Mouse (Mus musculus) layer of hippocampus, postnatal 36 days (tissue): ENCODE measurements around the gene Olfr600. TPM values are rescaled to one million over a fixed set of nuclear protein-coding genes. Genes with fewer than 3 reads are reported as not detected.
"Not testable (repeated sequence)": the region's sequence is repeated elsewhere in the genome, so short reads cannot be mapped to it uniquely, and the experiment has no call there.

ENCODE experiments used
- DNase-seq, 2 experiments: peaks; one replicate each; pipeline ENCODE4 v3.0.0; 2022
- total RNA-seq, 2 experiments: library from RNA; stranded (reverse); gene quantifications; 2 replicates each; pipeline ENCODE4 v1.2.3; 2021

The Olfr600 gene
- total RNA-seq, result not detected

- DNase-seq, result no peak
These were observed at the start of gene Olfr600 for GRCm38 (mm10) chr7:103349569-103349968. Gene Olfr600, minus strand, starts transcription at chr7:103349669.

GRCm38 (mm10) chr7:103398981-103399380, 49.5 kb upstream of the Olfr600 start:
- no peak for DNase-seq

- no peak for DNase-seq
These were observed 48.3 kb upstream of the Olfr600 start for GRCm38 (mm10) chr7:103397758-103398157.

GRCm38 (mm10) chr7:103386077-103386476, 36.6 kb upstream of the Olfr600 start, which contains the start of gene Olfr603:
Gene Olfr603, minus strand, starts transcription at chr7:103386177.
- DNase-seq, result no peak

GRCm38 (mm10) chr7:103362555-103362954, 13.1 kb upstream of the Olfr600 start, which contains the start of gene Olfr601:
Gene Olfr601, minus strand, starts transcription at chr7:103362655.
- no peak for DNase-seq

DNA sequence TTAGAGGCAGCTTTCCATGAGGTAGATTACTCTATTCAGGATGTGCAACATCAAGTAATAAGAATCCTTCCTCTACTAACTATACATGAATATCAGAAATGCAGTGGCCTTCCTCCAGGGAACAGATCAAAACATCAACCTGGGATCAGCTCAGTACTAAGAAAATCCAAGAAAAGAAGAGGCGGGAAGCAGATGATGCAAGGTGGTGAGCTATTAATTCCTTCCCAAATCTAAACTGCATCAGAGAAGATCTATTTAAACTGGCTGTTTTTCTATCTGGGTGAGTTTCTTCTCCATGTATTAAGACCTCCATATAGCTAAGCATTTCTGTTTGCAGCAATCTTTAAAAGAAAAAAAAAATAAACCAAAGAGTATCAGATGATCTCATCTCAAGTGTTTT, 13.9 kb downstream of the Olfr600 start, which contains the start of gene Olfr599:
Gene Olfr599, plus strand, starts transcription at position 301 of the 400 bp plus-strand sequence.
- DNase-seq, result no peak

DNA sequence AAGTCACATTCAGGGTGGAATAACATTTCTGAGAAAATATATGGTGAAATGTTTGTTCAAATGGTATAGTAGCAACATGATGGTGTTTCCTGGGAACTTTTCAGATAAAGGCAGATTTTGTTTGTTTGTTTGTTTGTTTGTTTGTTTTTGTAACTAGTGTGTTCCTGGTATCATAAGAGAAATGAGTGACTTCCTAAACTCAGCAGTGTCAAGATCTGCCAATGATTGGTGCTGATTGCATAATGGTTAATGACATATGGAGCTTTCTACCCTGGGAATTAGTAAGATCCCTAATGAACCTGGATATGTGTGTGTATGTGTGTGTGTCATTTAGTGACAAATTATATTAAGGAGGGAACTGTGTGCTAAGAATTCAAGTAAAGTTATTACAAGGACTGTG, 26.2 kb downstream of the Olfr600 start, which contains the start of gene Olfr598:
Gene Olfr598, plus strand, starts transcription at position 301 of the 400 bp plus-strand sequence.
- DNase-seq, result no peak

DNA sequence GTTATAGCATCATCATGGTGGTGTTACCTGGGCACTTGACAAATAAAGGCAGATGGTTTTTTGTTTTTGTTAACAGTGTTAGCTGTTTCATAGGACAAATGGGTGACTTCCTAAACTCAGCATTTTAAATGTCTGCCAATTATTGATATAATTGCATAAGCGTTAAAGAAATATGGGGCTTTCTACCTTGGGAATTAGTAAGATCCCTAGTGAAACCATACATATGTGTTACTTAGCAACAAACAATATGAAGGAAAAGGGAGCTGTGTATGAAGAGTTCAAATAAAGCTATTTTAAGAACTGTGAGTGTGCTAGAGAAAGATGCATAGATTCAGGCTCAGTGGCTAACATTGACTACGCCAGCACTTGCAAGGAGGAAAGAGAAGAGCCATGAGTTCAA, 33.5 kb downstream of the Olfr600 start, which contains the start of gene Olfr597:
Gene Olfr597, plus strand, starts transcription at position 301 of the 400 bp plus-strand sequence.
- DNase-seq, result not testable (repeated sequence)

DNA sequence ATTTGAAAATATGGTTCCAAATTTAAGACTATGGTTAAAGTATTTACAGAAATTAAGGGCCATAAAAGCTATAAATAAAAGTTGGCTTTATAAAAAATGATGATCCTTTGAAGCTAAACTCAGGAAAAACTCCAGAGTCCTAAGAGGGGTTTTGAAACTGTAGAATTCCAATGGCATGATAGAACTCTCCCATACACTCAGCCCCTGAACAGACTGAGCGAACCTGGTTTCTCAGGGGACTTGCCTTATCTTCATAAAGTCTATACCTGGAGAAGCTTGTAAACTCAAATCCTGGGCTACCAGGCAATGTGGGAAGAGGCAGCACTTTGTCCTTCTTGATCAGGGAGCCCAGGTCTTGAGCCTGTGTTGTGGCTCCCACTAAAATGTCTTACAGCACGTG, 44.1 kb downstream of the Olfr600 start, which contains the start of gene Olfr596:
Gene Olfr596, plus strand, starts transcription at position 301 of the 400 bp plus-strand sequence.
- not testable (repeated sequence) for DNase-seq

Other genes starting within 250 kb of the Olfr600 start
- gene Olfr586, start 224.0 kb downstream of the Olfr600 start, total RNA-seq, result not detected
- gene Olfr588-ps1, start 208.8 kb downstream of the Olfr600 start, total RNA-seq, result not detected
- gene Olfr589, start 193.3 kb downstream of the Olfr600 start, total RNA-seq, result not detected
- gene Olfr591, start 171.3 kb downstream of the Olfr600 start, total RNA-seq, result not detected
- gene Olfr592, start 164.9 kb downstream of the Olfr600 start, total RNA-seq, result not detected
- not detected for gene Olfr593, start 137.8 kb downstream of the Olfr600 start, total RNA-seq
- not detected for gene Olfr594, start 132.7 kb downstream of the Olfr600 start, total RNA-seq
- gene Usp17ld, start 97.2 kb downstream of the Olfr600 start, total RNA-seq, result not detected
- not detected for gene Olfr596, start 44.0 kb downstream of the Olfr600 start, total RNA-seq
- not detected for gene Olfr597, start 33.4 kb downstream of the Olfr600 start, total RNA-seq
- not detected for gene Olfr598, start 26.1 kb downstream of the Olfr600 start, total RNA-seq
- gene Olfr599, start 13.8 kb downstream of the Olfr600 start, total RNA-seq, result not detected
- not detected for gene Olfr601, start 13.0 kb upstream of the Olfr600 start, total RNA-seq
- gene Olfr603, start 36.5 kb upstream of the Olfr600 start, total RNA-seq, result not detected
- gene Usp17lc, start 65.4 kb upstream of the Olfr600 start, total RNA-seq, result not detected
- not detected for gene Olfr605, start 95.8 kb upstream of the Olfr600 start, total RNA-seq
- gene Olfr606, start 99.4 kb upstream of the Olfr600 start, total RNA-seq, result not detected
- gene Olfr607, start 114.5 kb upstream of the Olfr600 start, total RNA-seq, result not detected
- gene Olfr608, start 120.2 kb upstream of the Olfr600 start, total RNA-seq, result not detected
- not detected for gene Olfr609, start 148.4 kb upstream of the Olfr600 start, total RNA-seq
- not detected for gene Olfr610, start 162.5 kb upstream of the Olfr600 start, total RNA-seq
- not detected for gene Olfr611, start 171.2 kb upstream of the Olfr600 start, total RNA-seq
- gene Olfr612, start 193.0 kb upstream of the Olfr600 start, total RNA-seq, result not detected
- gene Olfr613, start 198.4 kb upstream of the Olfr600 start, total RNA-seq, result not detected
- gene Olfr615, start 206.4 kb upstream of the Olfr600 start, total RNA-seq, result not detected
- gene Olfr616, start 219.5 kb upstream of the Olfr600 start, total RNA-seq, result not detected
- not detected for gene Olfr617, start 223.4 kb upstream of the Olfr600 start, total RNA-seq
- not detected for gene Olfr618, start 240.4 kb upstream of the Olfr600 start, total RNA-seq